Mouse (Mus musculus): Measurements from ENCODE around the gene Zc3hav1l.

GRCm38 (mm10) chr6:38343581-38343980, 44.5 kb upstream of the Zc3hav1l start:
- no peak for TF ChIP-seq CTCF (IDR thresholded peaks at IDR 0.05; ENCODE audit: borderline replicate concordance, insufficient read depth, low read depth, low read length)
- no peak for TF ChIP-seq POLR2A (IDR thresholded peaks at IDR 0.05; ENCODE audit: borderline replicate concordance, insufficient read depth, low read length)
